Mouse (Mus musculus) neural tube, embryonic 14.5 days (tissue): ENCODE measurements around the gene Galnt17. TPM values are rescaled to one million over a fixed set of nuclear protein-coding genes. Genes with fewer than 3 reads are reported as not detected.

Source experiments
- ATAC-seq: fragments of 200-750 bp; cut with Nextera tagmentation; 2 replicates; pipeline ENCODE4 v1.8.0; 2017; ENCODE audit warnings: low read depth, mild to moderate bottlenecking, moderate TSS enrichment, moderate library complexity
- H3K27ac ChIP-seq: fragments of 300-500 bp; sonication (generic); 2 replicates; pipeline ENCODE4 v1.5.1; 2014; ENCODE audit warnings: low read depth, mild to moderate bottlenecking, control low read depth, low read length, moderate library complexity, mixed read lengths
- H3K27me3 ChIP-seq: fragments of 300-500 bp; sonication (generic); 2 replicates; pipeline ENCODE4 v1.6.1; 2014; ENCODE audit warnings: low read length; ENCODE audit not compliant: control insufficient read depth, insufficient read depth
- H3K36me3 ChIP-seq: fragments of 300-500 bp; sonication (generic); 2 replicates; pipeline ENCODE4 v1.6.1; 2014; ENCODE audit warnings: low read length, mixed read lengths; ENCODE audit not compliant: control insufficient read depth, insufficient read depth
- H3K4me1 ChIP-seq: fragments of 300-500 bp; sonication (generic); 2 replicates; pipeline ENCODE4 v1.6.1; 2014; ENCODE audit warnings: low read length; ENCODE audit not compliant: control insufficient read depth, insufficient read depth
- H3K4me2 ChIP-seq: fragments of 300-500 bp; sonication (generic); 2 replicates; pipeline ENCODE4 v1.6.1; 2014; ENCODE audit warnings: mild to moderate bottlenecking, low read depth, low read length, control low read depth
- H3K4me3 ChIP-seq: fragments of 300-500 bp; sonication (generic); 2 replicates; pipeline ENCODE4 v1.5.1; 2014; ENCODE audit warnings: low read depth, low read length, control low read depth, mixed read lengths
- H3K9ac ChIP-seq: fragments of 300-500 bp; sonication (generic); replicated peaks from 2 replicates; pipeline ENCODE4 v1.6.1; 2014; ENCODE audit warnings: low read depth, mild to moderate bottlenecking, control low read depth, low read length, mixed read lengths
- H3K9me3 ChIP-seq: fragments of 300-500 bp; sonication (generic); 2 replicates; pipeline ENCODE4 v1.6.1; 2016; ENCODE audit warnings: low read length; ENCODE audit not compliant: control insufficient read depth
- WGBS: fragments of 180-500 bp; shearing (Covaris S2); extraction: QIAGEN DNeasy Blood & Tissue Kit; methylation state at CpG from one replicate; pipeline ENCODE4 v1.1.7; 2014; 5-methylcytosine and 5-hydroxymethylcytosine counted together
- polyA plus RNA-seq: library from polyadenylated mRNA; unstranded; fragments of >200 nt; fragmentation: Nextera tagmentation; extraction: Ambion mirVana; gene quantifications from 2 replicates; pipeline ENCODE4 v1.2.1, GENCODE M21; 2014

The Galnt17 gene
- polyA plus RNA-seq, 1 experiment from 2014 or later, result 15.4 TPM

GRCm38 (mm10) chr5:130853371-130853770 lies 454.9 kb downstream of the Galnt17 start:
- H3K9me3 ChIP-seq, result no peaks in the 10 kb centered on the region
- H3K9ac ChIP-seq, result no peak overlapping the region
- H3K27me3 ChIP-seq, result no peaks in the 10 kb centered on the region
- H3K36me3 ChIP-seq, result no peaks in the 10 kb centered on the region
- H3K4me3 ChIP-seq, result no peak overlapping the region
- H3K27ac ChIP-seq, result no peak overlapping the region
- 1% methylated on average over 10 of the region's 10 CpGs for WGBS
- no peak for ATAC-seq
- H3K4me1 ChIP-seq, result peaks cover 3% of the 10 kb centered on the region; the same call in 1 of the 2 replicates
- no peak overlapping the region for H3K4me2 ChIP-seq

GRCm38 (mm10) chr5:130852182-130852581 lies 456.1 kb downstream of the Galnt17 start:
- Histone ChIP-seq H3K36me3 (no peaks in the 10 kb centered on the region), H3K9me3 (no peaks in the 10 kb centered on the region), H3K9ac (no peak overlapping the region), H3K4me2 (no peak overlapping the region; the same call in 1 of the 2 replicates), H3K27ac (no peak overlapping the region), H3K4me1 (peaks cover 3% of the 10 kb centered on the region; the same call in 1 of the 2 replicates), H3K27me3 (no peaks in the 10 kb centered on the region), H3K4me3 (no peak overlapping the region)
- ATAC-seq, result no peak
- 5% methylated on average over 11 of the region's 11 CpGs for WGBS

DNA sequence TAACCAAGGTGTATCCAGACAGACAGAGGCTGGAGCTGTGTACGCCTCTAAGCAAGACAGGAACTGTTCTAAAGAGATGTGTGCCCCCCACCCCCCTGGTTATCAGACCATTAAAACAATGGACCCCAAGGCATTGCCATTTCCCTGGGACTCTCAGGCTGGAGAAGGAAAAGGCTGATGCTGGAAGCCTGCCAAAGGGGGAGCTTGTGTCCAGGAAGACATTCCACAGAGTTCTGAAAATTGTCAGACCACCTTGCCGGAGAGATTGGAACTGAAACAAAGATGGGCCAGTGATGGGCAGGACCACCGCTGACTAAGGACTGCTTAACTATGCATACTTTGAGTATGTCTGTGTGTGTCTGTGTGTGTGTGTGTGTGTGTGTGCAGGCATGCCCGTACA lies 458.7 kb downstream of the Galnt17 start:
- Histone ChIP-seq H3K27me3 (no peaks in the 10 kb centered on the region), H3K4me1 (peaks cover 3% of the 10 kb centered on the region; the same call in 1 of the 2 replicates), H3K4me2 (no peak overlapping the region), H3K4me3 (no peak overlapping the region), H3K9ac (no peak overlapping the region), H3K27ac (no peak overlapping the region), H3K9me3 (no peaks in the 10 kb centered on the region), H3K36me3 (no peaks in the 10 kb centered on the region)
- ATAC-seq, result no peak
- WGBS, result 68% methylated on average over 4 of the region's 4 CpGs

DNA sequence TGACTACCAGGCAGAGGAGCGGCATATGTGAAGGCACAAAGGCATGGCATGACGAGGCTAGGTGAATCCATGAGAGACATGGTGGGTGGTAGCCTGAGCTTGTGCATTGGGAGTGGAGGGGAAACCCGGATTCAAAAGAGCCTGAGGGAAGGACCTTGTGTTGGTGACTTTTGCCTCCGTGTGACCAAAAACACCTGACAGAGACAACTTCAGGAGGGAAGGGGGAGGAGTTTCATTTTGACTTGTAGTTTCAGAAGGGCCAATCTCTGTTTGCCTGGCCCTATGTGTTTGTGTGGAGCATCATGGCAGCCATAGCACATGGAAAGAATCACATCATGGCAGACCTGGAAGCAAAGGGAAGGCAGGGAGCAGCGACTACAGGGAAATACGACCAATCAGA lies 459.7 kb downstream of the Galnt17 start:
- 90% methylated on average over 6 of the region's 6 CpGs for WGBS

GRCm38 (mm10) chr5:130825797-130826196 lies 482.5 kb downstream of the Galnt17 start:
- no peak overlapping the region for H3K4me3 ChIP-seq
- no peak overlapping the region for H3K27ac ChIP-seq
- no peak for ATAC-seq
- no peak overlapping the region for H3K9ac ChIP-seq
- no peaks in the 10 kb centered on the region for H3K36me3 ChIP-seq
- H3K9me3 ChIP-seq, result no peaks in the 10 kb centered on the region
- H3K27me3 ChIP-seq, result no peaks in the 10 kb centered on the region
- 91% methylated on average over 2 of the region's 2 CpGs for WGBS
- no peak overlapping the region for H3K4me2 ChIP-seq
- no peaks in the 10 kb centered on the region for H3K4me1 ChIP-seq

More for the DNA sequence above, 459.7 kb downstream of the Galnt17 start:
- Histone ChIP-seq H3K27ac (no peak overlapping the region), H3K4me3 (no peak overlapping the region), H3K4me1 (peaks cover 3% of the 10 kb centered on the region; the same call in 1 of the 2 replicates), H3K9ac (no peak overlapping the region), H3K27me3 (no peaks in the 10 kb centered on the region), H3K9me3 (no peaks in the 10 kb centered on the region), H3K36me3 (no peaks in the 10 kb centered on the region), H3K4me2 (no peak overlapping the region)
- no peak for ATAC-seq
